Comparison of ENCODE assay signal across 20 mouse cellular contexts in genomic region chr8:119946326-119946865, GRCm38 (mm10). TPM values are rescaled to one million over a fixed set of nuclear protein-coding genes. Genes with fewer than 3 reads are reported as not detected.
DNase-seq lines count a peak whose midpoint lies in the region; ATAC-seq and TF ChIP-seq lines count a peak whose summit lies in the region.
"Had no signal": no experiment of that assay in that cellular context is flagged by ENCODE, and none has a peak within 500 bp of the region (broad histone marks: within the 10 kb centered on the region; RNA-seq: fewer than 3 reads in every experiment).

No protein-coding gene starts in this region.

- 74% methylated on average over 8 of the region's 8 CpGs for WGBS in midbrain, postnatal 0 days
- 83% methylated on average over 8 of the region's 8 CpGs for WGBS in midbrain, embryonic 11.5 days
- 80% methylated on average over 8 of the region's 8 CpGs for WGBS in midbrain, embryonic 13.5 days

- peak; percentile 21 for DNase-seq in midbrain, postnatal 0 days (ENCODE audit: low spot score)
- no peak for DNase-seq in midbrain, embryonic 11.5 days (ENCODE audit: low spot score, missing footprints)
- DNase-seq in ZHBTc4 (ENCODE audit: low read depth, low spot score): peak; percentile 36
- DNase-seq in naive thymus-derived CD4-positive, alpha-beta T cell, adult 2 months (ENCODE audit: low read depth): peak; percentile 78
- peak; percentile 24 to 29 for DNase-seq in thymus, postnatal 36 days
- no peak for DNase-seq in testis, postnatal 14 days (ENCODE audit: low spot score)
- DNase-seq in urinary bladder, postnatal 25 days (ENCODE audit: low spot score): no peak
- DNase-seq: cerebellum, postnatal 14 days; kidney, adult 8-10 months; midbrain, embryonic 14.5 days had no signal

- no peak overlapping the region for H3K27ac ChIP-seq in midbrain, postnatal 0 days (ENCODE audit: low read depth, low read length)
- no peak overlapping the region for H3K27ac ChIP-seq in midbrain, embryonic 11.5 days (ENCODE audit: low read depth, low read length)
- H3K27ac ChIP-seq in midbrain, embryonic 13.5 days: no peak overlapping the region; the same call in 1 of the 2 replicates
- H3K27ac ChIP-seq: embryonic facial prominence, embryonic 13.5 days; heart, embryonic 10.5 days; liver, embryonic 15.5 days had no signal

- H3K9ac ChIP-seq in midbrain, postnatal 0 days (replicated peaks; ENCODE audit: low read length, poor library complexity, severe bottlenecking): no peak overlapping the region
- H3K9ac ChIP-seq in midbrain, embryonic 11.5 days (ENCODE audit: low read length): no peak overlapping the region
- no peak overlapping the region for H3K9ac ChIP-seq in midbrain, embryonic 13.5 days (replicated peaks)
- H3K9ac ChIP-seq: embryonic facial prominence, embryonic 13.5 days; liver, embryonic 15.5 days had no signal

- no peaks in the 10 kb centered on the region for H3K9me3 ChIP-seq in midbrain, postnatal 0 days (ENCODE audit: low read length)
- H3K9me3 ChIP-seq in midbrain, embryonic 11.5 days (ENCODE audit: control insufficient read depth, low read length): no peaks in the 10 kb centered on the region
- no peaks in the 10 kb centered on the region for H3K9me3 ChIP-seq in midbrain, embryonic 13.5 days
- H3K9me3 ChIP-seq: embryonic facial prominence, embryonic 13.5 days; G1E; heart, embryonic 10.5 days; liver, embryonic 15.5 days had no signal

- no peak for TF ChIP-seq CTCF in midbrain, postnatal 0 days (IDR thresholded peaks at IDR 0.05)

- H3K36me3 ChIP-seq in midbrain, postnatal 0 days (ENCODE audit: insufficient read depth, low read length): peaks cover 50% of the 10 kb centered on the region
- H3K36me3 ChIP-seq in midbrain, embryonic 11.5 days (ENCODE audit: control insufficient read depth, insufficient read depth, low read length): peaks cover 21% of the 10 kb centered on the region
- H3K36me3 ChIP-seq in midbrain, embryonic 13.5 days: peaks cover 84% of the 10 kb centered on the region

- no peaks in the 10 kb centered on the region for H3K4me1 ChIP-seq in midbrain, postnatal 0 days (ENCODE audit: insufficient read depth, low read length)
- H3K4me1 ChIP-seq in midbrain, embryonic 11.5 days (ENCODE audit: control insufficient read depth, insufficient read depth, low read length): no peaks in the 10 kb centered on the region
- peaks cover 17% of the 10 kb centered on the region for H3K4me1 ChIP-seq in midbrain, embryonic 13.5 days (replicated peaks)
- H3K4me1 ChIP-seq: liver, embryonic 15.5 days had no signal

- H3K4me3 ChIP-seq in midbrain, postnatal 0 days (ENCODE audit: low read depth, low read length): no peak overlapping the region
- no peak overlapping the region for H3K4me3 ChIP-seq in midbrain, embryonic 11.5 days (ENCODE audit: low read depth, low read length)
- no peak overlapping the region for H3K4me3 ChIP-seq in midbrain, embryonic 13.5 days (replicated peaks)
- H3K4me3 ChIP-seq: embryonic facial prominence, embryonic 13.5 days; heart, embryonic 10.5 days; liver, embryonic 15.5 days had no signal

- no peaks in the 10 kb centered on the region for H3K27me3 ChIP-seq in midbrain, postnatal 0 days (ENCODE audit: insufficient read depth, low read length)
- H3K27me3 ChIP-seq in midbrain, embryonic 11.5 days (ENCODE audit: control insufficient read depth, insufficient read depth, low read length): no peaks in the 10 kb centered on the region
- no peaks in the 10 kb centered on the region for H3K27me3 ChIP-seq in midbrain, embryonic 13.5 days
- H3K27me3 ChIP-seq: embryonic facial prominence, embryonic 13.5 days; liver, embryonic 15.5 days had no signal

- no peak for ATAC-seq in midbrain, postnatal 0 days (ENCODE audit: low FRiP score)
- no peak for ATAC-seq in midbrain, embryonic 11.5 days (ENCODE audit: low FRiP score)
- no peak for ATAC-seq in midbrain, embryonic 13.5 days
- ATAC-seq: forebrain, embryonic 14.5 days had no signal

- no peak overlapping the region for H3K4me2 ChIP-seq in midbrain, postnatal 0 days (ENCODE audit: low read depth, low read length, poor library complexity, severe bottlenecking)
- H3K4me2 ChIP-seq in midbrain, embryonic 11.5 days: no peak overlapping the region
- no peak overlapping the region for H3K4me2 ChIP-seq in midbrain, embryonic 13.5 days (replicated peaks)
- H3K4me2 ChIP-seq: embryonic facial prominence, embryonic 13.5 days; liver, embryonic 15.5 days had no signal

RNA-seq across cellular contexts. Expression of gene Gm20388, which starts 35.8 kb away (rescaled TPM):
- total RNA-seq in midbrain, postnatal 0 days (2014; rRNA removed): 39.0 and 74.2 TPM in 2 replicates
- not detected in 2 replicates for polyA plus RNA-seq in midbrain, postnatal 0 days (2015; fragmentation: Nextera tagmentation; extraction: Ambion mirVana)
- 3.0 TPM in 1 of 2 replicates, not detected in the other for polyA plus RNA-seq in midbrain, embryonic 11.5 days (2014; fragmentation: Nextera tagmentation; extraction: Ambion mirVana)
- 4.4 and 10.3 TPM in 2 replicates for polyA plus RNA-seq in midbrain, embryonic 13.5 days (2015; fragmentation: Nextera tagmentation; extraction: Ambion mirVana)
- total RNA-seq: layer of hippocampus, postnatal 14 days had no signal
- polyA plus RNA-seq: embryonic facial prominence, embryonic 13.5 days; heart, postnatal 0 days; liver, embryonic 15.5 days; lung, embryonic 16.5 days; neural tube, embryonic 11.5 days had no signal

RNA-seq across cellular contexts. Expression of gene Usp10, which starts 36.2 kb away (rescaled TPM):
- 88.5 and 88.8 TPM in 2 replicates for total RNA-seq in midbrain, postnatal 0 days (2014; rRNA removed)
- polyA plus RNA-seq in midbrain, postnatal 0 days (2015; fragmentation: Nextera tagmentation; extraction: Ambion mirVana): 93.6 and 94.6 TPM in 2 replicates
- polyA plus RNA-seq in midbrain, embryonic 11.5 days (2014; fragmentation: Nextera tagmentation; extraction: Ambion mirVana): 150 and 152 TPM in 2 replicates
- 130 and 137 TPM in 2 replicates for polyA plus RNA-seq in midbrain, embryonic 13.5 days (2015; fragmentation: Nextera tagmentation; extraction: Ambion mirVana)

RNA-seq across cellular contexts. Expression of gene Crispld2, which starts 45.8 kb away (rescaled TPM):
- 5.3 and 5.7 TPM in 2 replicates for total RNA-seq in midbrain, postnatal 0 days (2014; rRNA removed)
- 4.1 and 4.7 TPM in 2 replicates for polyA plus RNA-seq in midbrain, postnatal 0 days (2015; fragmentation: Nextera tagmentation; extraction: Ambion mirVana)
- polyA plus RNA-seq in midbrain, embryonic 11.5 days (2014; fragmentation: Nextera tagmentation; extraction: Ambion mirVana): 2.3 and 2.9 TPM in 2 replicates
- polyA plus RNA-seq in midbrain, embryonic 13.5 days (2015; fragmentation: Nextera tagmentation; extraction: Ambion mirVana): 1.9 and 2.1 TPM in 2 replicates

Comparison
In these comparisons a context has a peak if more than half of its experiments do, and no peak if none do; other contexts are left out.
1. DNase-seq: peak in midbrain, postnatal 0 days (single experiment), ZHBTc4 (single experiment), naive thymus-derived CD4-positive, alpha-beta T cell, adult 2 months (single experiment) and thymus, postnatal 36 days (2 of 2); none in midbrain, embryonic 11.5 days (single experiment), testis, postnatal 14 days (single experiment) and urinary bladder, postnatal 25 days (single experiment).